Mouse (Mus musculus): ENCODE measurements at regions not wholly inside any gene's neighbourhood (a gene's known extent, or its start where the extent isn't known, plus 50 kb on each side); places are given as distances from the start of the nearest gene placed in this dataset.
A peak's percentile ranks its signal among the peaks of the same experiment; 100 is the strongest.

GRCm38 (mm10) chr12:43831976-43832375, 378.1 kb downstream of the Dnajb9 start:
- H3K4me1 ChIP-seq: peaks cover 11% of the 10 kb centered on the region
- no peak overlapping the region for H3K9ac ChIP-seq
- H3K4me2 ChIP-seq: no peak overlapping the region
- ATAC-seq (replicated peaks; ENCODE audit: low FRiP score): no peak
- no peaks in the 10 kb centered on the region for H3K9me3 ChIP-seq (replicated peaks)
- no peaks in the 10 kb centered on the region for H3K36me3 ChIP-seq
- H3K27ac ChIP-seq: no peak overlapping the region
- WGBS: 69% methylated on average over 1 of the region's 1 CpGs
- H3K27me3 ChIP-seq: no peaks in the 10 kb centered on the region
- H3K4me3 ChIP-seq (replicated peaks): no peak overlapping the region

GRCm38 (mm10) chr12:43828641-43829040, 381.5 kb downstream of the Dnajb9 start:
- H3K9ac ChIP-seq: no peak overlapping the region
- H3K4me3 ChIP-seq (replicated peaks): no peak overlapping the region
- H3K9me3 ChIP-seq (replicated peaks): no peaks in the 10 kb centered on the region
- H3K4me2 ChIP-seq: no peak overlapping the region
- no peaks in the 10 kb centered on the region for H3K27me3 ChIP-seq
- no peak overlapping the region for H3K27ac ChIP-seq
- ATAC-seq (replicated peaks; ENCODE audit: low FRiP score): no peak
- no peaks in the 10 kb centered on the region for H3K36me3 ChIP-seq
- H3K4me1 ChIP-seq: peaks cover 11% of the 10 kb centered on the region

GRCm38 (mm10) chr12:43827901-43828300, 382.2 kb downstream of the Dnajb9 start:
- no peaks in the 10 kb centered on the region for H3K36me3 ChIP-seq
- 69% methylated on average over 6 of the region's 6 CpGs for WGBS
- H3K27ac ChIP-seq: peak overlapping the region; percentile 45; the same call in 1 of the 2 replicates

GRCm38 (mm10) chr12:43827296-43827695, 382.8 kb downstream of the Dnajb9 start:
- H3K36me3 ChIP-seq: no peaks in the 10 kb centered on the region
- 8% methylated on average over 3 of the region's 3 CpGs for WGBS
- H3K9me3 ChIP-seq (replicated peaks): no peaks in the 10 kb centered on the region
- peaks cover 11% of the 10 kb centered on the region for H3K4me1 ChIP-seq
- ATAC-seq (replicated peaks; ENCODE audit: low FRiP score): peak; percentile 79; the same call in 1 of the 2 replicates
- peak overlapping the region; percentile 45; the same call in 1 of the 2 replicates for H3K27ac ChIP-seq
- no peak overlapping the region for H3K4me2 ChIP-seq
- H3K27me3 ChIP-seq: no peaks in the 10 kb centered on the region
- no peak overlapping the region for H3K4me3 ChIP-seq (replicated peaks)
- H3K9ac ChIP-seq: no peak overlapping the region

More at GRCm38 (mm10) chr12:43827901-43828300, 382.2 kb downstream of the Dnajb9 start:
- no peak overlapping the region for H3K4me3 ChIP-seq (replicated peaks)
- no peaks in the 10 kb centered on the region for H3K27me3 ChIP-seq
- ATAC-seq (replicated peaks; ENCODE audit: low FRiP score): 0 out of 2 replicates have a peak, but pooled peaks have one; percentile 33
- no peak overlapping the region for H3K4me2 ChIP-seq
- H3K9me3 ChIP-seq (replicated peaks): no peaks in the 10 kb centered on the region
- peaks cover 11% of the 10 kb centered on the region for H3K4me1 ChIP-seq
- H3K9ac ChIP-seq: no peak overlapping the region

- Histone ChIP-seq H3K27ac (no peak overlapping the region), H3K9ac (no peak overlapping the region), H3K4me1 (no peaks in the 10 kb centered on the region), H3K36me3 (no peaks in the 10 kb centered on the region), H3K4me3 (replicated peaks) (no peak overlapping the region), H3K9me3 (replicated peaks) (no peaks in the 10 kb centered on the region), H3K27me3 (no peaks in the 10 kb centered on the region), H3K4me2 (no peak overlapping the region)
- no peak for ATAC-seq (replicated peaks; ENCODE audit: low FRiP score)
- WGBS: 17% methylated on average over 3 of the region's 3 CpGs
Measured at GRCm38 (mm10) chr12:43813559-43813958, 396.6 kb downstream of the Dnajb9 start.

GRCm38 (mm10) chr12:43772766-43773165, 437.4 kb downstream of the Dnajb9 start:
- Histone ChIP-seq H3K4me3 (replicated peaks) (no peak overlapping the region), H3K27me3 (no peaks in the 10 kb centered on the region), H3K4me2 (no peak overlapping the region), H3K27ac (no peak overlapping the region), H3K36me3 (no peaks in the 10 kb centered on the region), H3K9ac (no peak overlapping the region), H3K4me1 (no peaks in the 10 kb centered on the region), H3K9me3 (replicated peaks) (no peaks in the 10 kb centered on the region)
- 0 out of 2 replicates have a peak, but pooled peaks have one; percentile 15 for ATAC-seq (replicated peaks; ENCODE audit: low FRiP score)
- WGBS: 49% methylated on average over 1 of the region's 1 CpGs

GRCm38 (mm10) chr12:43762151-43762550, 448.0 kb downstream of the Dnajb9 start:
- 47% methylated on average over 1 of the region's 1 CpGs for WGBS
- Histone ChIP-seq H3K27ac (no peak overlapping the region), H3K9me3 (replicated peaks) (no peaks in the 10 kb centered on the region), H3K9ac (no peak overlapping the region), H3K4me1 (no peaks in the 10 kb centered on the region), H3K36me3 (no peaks in the 10 kb centered on the region), H3K27me3 (no peaks in the 10 kb centered on the region), H3K4me3 (replicated peaks) (no peak overlapping the region), H3K4me2 (no peak overlapping the region)
- no peak for ATAC-seq (replicated peaks; ENCODE audit: low FRiP score)

Data from kidney, embryonic 15.5 days (tissue).